Mouse (Mus musculus) liver, embryonic 16.5 days (tissue): ENCODE data around the gene Bptf. TPM values are rescaled to one million over a fixed set of nuclear protein-coding genes. Genes with fewer than 3 reads are reported as not detected.

Experiments
- ATAC-seq: fragments of 200-750 bp; cut with Nextera tagmentation; 2 replicates; pipeline ENCODE4 v1.8.0; 2017; ENCODE audit warnings: low read depth, mild to moderate bottlenecking, moderate number of reproducible peaks, moderate library complexity
- H3K27ac ChIP-seq: fragments of 300-500 bp; sonication (generic); 2 replicates; pipeline ENCODE4 v1.5.1; 2014; ENCODE audit warnings: mild to moderate bottlenecking, low read length
- H3K27me3 ChIP-seq: fragments of 300-500 bp; sonication (generic); 2 replicates; pipeline ENCODE4 v1.6.1; 2014; ENCODE audit warnings: low read depth, low read length, mixed read lengths; ENCODE audit not compliant: control insufficient read depth, insufficient read depth
- H3K36me3 ChIP-seq: fragments of 300-500 bp; sonication (generic); 2 replicates; pipeline ENCODE4 v1.6.1; 2014; ENCODE audit warnings: mild to moderate bottlenecking; ENCODE audit not compliant: control insufficient read depth, insufficient read depth
- H3K4me1 ChIP-seq: fragments of 300-500 bp; sonication (generic); 2 replicates; pipeline ENCODE4 v1.6.1; 2014; ENCODE audit warnings: low read depth, low read length, mixed read lengths; ENCODE audit not compliant: control insufficient read depth
- H3K4me2 ChIP-seq: fragments of 300-500 bp; sonication (generic); 2 replicates; pipeline ENCODE4 v1.6.1; 2014; ENCODE audit warnings: low read depth, low read length, mixed read lengths
- H3K4me3 ChIP-seq: fragments of 300-500 bp; sonication (generic); 2 replicates; pipeline ENCODE4 v1.5.1; 2014; ENCODE audit warnings: low read depth, mild to moderate bottlenecking, low read length
- H3K9ac ChIP-seq: fragments of 300-500 bp; sonication (generic); 2 replicates; pipeline ENCODE4 v1.6.1; 2014; ENCODE audit warnings: low read depth, low read length
- H3K9me3 ChIP-seq: fragments of 300-500 bp; sonication (generic); replicated peaks from 2 replicates; pipeline ENCODE4 v1.6.1; 2016; ENCODE audit warnings: low read length; ENCODE audit not compliant: control insufficient read depth
- WGBS: fragments of 180-500 bp; shearing (Covaris S2); extraction: QIAGEN DNeasy Blood & Tissue Kit; methylation state at CpG from one replicate; pipeline ENCODE4 v1.1.7; 2014; ENCODE audit not compliant: insufficient replicate concordance; 5-methylcytosine and 5-hydroxymethylcytosine counted together
- polyA plus RNA-seq: library from polyadenylated mRNA; unstranded; fragments of >200 nt; fragmentation: Nextera tagmentation; extraction: Ambion mirVana; gene quantifications from 2 replicates; pipeline ENCODE4 v1.2.1, GENCODE M21; 2015

Gene Bptf
- polyA plus RNA-seq, 1 experiment from 2014 or later = 8.0 TPM

GRCm38 (mm10) chr11:107012324-107013017, 119.5 kb downstream of the Bptf start:
- WGBS = under 1% methylated on average over 37 of the region's 37 CpGs
- Histone ChIP-seq H3K36me3 (no peaks in the 10 kb centered on the region), H3K9me3 (no peaks in the 10 kb centered on the region; the same call in 1 of the 2 replicates), H3K27me3 (no peaks in the 10 kb centered on the region), H3K9ac (peak overlapping the region; percentile 83), H3K4me3 (peak overlapping the region; percentile 70), H3K4me2 (peak overlapping the region; percentile 76), H3K27ac (peak overlapping the region; percentile 96), H3K4me1 (peaks cover 12% of the 10 kb centered on the region)
- peak; percentile 93 for ATAC-seq

GRCm38 (mm10) chr11:107011669-107012323, 120.1 kb downstream of the Bptf start:
- no peaks in the 10 kb centered on the region for H3K27me3 ChIP-seq
- 28% methylated on average over 18 of the region's 18 CpGs for WGBS
- ATAC-seq = no peak
- peak overlapping the region; percentile 96 for H3K27ac ChIP-seq
- no peaks in the 10 kb centered on the region; the same call in 1 of the 2 replicates for H3K9me3 ChIP-seq
- H3K4me2 ChIP-seq = peak overlapping the region; percentile 76
- peak overlapping the region; percentile 83 for H3K9ac ChIP-seq
- H3K4me1 ChIP-seq = peaks cover 12% of the 10 kb centered on the region
- H3K36me3 ChIP-seq = no peaks in the 10 kb centered on the region
- H3K4me3 ChIP-seq = peak overlapping the region; percentile 70

- Histone ChIP-seq H3K9ac (no peak overlapping the region), H3K4me1 (peaks cover 12% of the 10 kb centered on the region), H3K4me3 (no peak overlapping the region), H3K9me3 (no peaks in the 10 kb centered on the region; the same call in 1 of the 2 replicates), H3K27ac (peak overlapping the region; percentile 96), H3K36me3 (no peaks in the 10 kb centered on the region), H3K4me2 (peak overlapping the region; percentile 76), H3K27me3 (no peaks in the 10 kb centered on the region)
- WGBS = 70% methylated on average over 7 of the region's 7 CpGs
- ATAC-seq = no peak
Observed at GRCm38 (mm10) chr11:107011171-107011570, 120.8 kb downstream of the Bptf start.

DNA sequence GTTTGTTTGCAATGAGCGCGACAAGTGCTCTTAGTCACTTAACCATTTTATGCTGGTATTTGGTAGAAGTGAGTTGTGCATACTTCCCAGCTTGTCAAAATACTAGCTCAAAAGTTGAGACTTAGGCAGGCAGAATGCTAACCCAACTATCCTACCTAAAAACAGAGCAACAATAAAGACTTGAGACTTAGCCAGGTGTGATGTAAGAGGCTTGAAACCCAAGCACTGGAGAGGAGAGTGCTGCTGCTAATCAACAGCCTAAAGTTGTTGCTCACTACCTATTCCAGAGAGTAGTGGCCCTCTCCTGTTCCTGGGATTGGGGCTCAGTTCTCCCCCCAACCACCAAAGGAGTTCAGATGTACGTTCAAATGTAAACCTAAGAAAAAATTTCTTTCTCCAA, 121.5 kb downstream of the Bptf start:
- no peaks in the 10 kb centered on the region for H3K27me3 ChIP-seq
- no peak overlapping the region for H3K4me3 ChIP-seq
- H3K36me3 ChIP-seq = no peaks in the 10 kb centered on the region
- peaks cover 12% of the 10 kb centered on the region for H3K4me1 ChIP-seq
- no peak overlapping the region for H3K9ac ChIP-seq
- no peaks in the 10 kb centered on the region; the same call in 1 of the 2 replicates for H3K9me3 ChIP-seq
- ATAC-seq = no peak
- H3K27ac ChIP-seq = no peak overlapping the region
- no peak overlapping the region for H3K4me2 ChIP-seq
- 92% methylated on average over 3 of the region's 3 CpGs for WGBS

- Histone ChIP-seq H3K9ac (no peak overlapping the region), H3K27ac (no peak overlapping the region), H3K4me3 (no peak overlapping the region), H3K36me3 (no peaks in the 10 kb centered on the region), H3K4me1 (no peaks in the 10 kb centered on the region), H3K27me3 (no peaks in the 10 kb centered on the region), H3K4me2 (no peak overlapping the region), H3K9me3 (no peaks in the 10 kb centered on the region)
- WGBS = 61% methylated on average over 1 of the region's 1 CpGs
- ATAC-seq = no peak
Observed at GRCm38 (mm10) chr11:107005538-107005937, 126.4 kb downstream of the Bptf start.

DNA sequence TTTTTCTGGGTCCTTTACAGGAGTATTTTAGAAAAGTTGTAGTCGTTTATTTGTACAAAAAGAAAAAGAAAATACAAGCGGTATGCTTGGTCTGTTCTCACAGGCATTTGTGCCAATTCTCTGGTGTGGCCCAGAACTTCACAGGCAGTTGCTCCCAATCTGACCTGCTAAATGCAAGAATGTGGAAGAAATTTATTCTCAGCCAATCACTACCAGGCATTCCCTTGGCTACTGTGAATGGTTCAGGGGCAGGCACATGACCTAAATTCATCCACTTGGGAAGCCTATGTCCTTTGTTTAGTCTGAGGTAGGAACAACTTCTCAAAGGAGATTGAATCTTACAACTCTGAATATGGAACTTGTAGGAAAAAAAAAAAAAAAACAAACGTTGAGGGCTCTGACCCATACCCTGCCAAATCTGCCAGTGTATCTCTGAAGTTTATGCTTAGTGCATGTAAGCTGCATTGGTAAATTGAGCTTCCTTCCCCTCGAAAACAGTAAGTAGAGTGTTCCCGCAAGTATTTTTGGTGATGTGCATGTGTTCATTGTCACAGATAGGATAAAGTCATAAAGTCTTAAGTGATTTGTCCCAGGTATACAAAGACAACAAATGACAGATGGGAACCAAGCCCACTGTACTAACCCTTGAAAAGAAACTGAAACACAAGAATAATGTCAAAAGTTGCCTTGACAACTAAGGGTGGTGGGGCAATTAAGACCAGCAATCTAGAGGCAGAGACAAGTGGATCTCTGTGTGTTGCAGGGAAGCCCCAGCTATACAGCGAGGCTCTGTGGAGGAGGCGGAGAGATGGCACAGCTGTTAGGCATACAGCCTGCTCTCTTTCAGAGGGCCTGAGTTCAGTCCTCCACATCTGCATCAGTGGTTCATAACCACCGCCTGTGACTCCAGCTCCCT, 129.9 kb downstream of the Bptf start:
- ATAC-seq = no peak
- Histone ChIP-seq H3K4me1 (peaks cover 3% of the 10 kb centered on the region), H3K27me3 (no peaks in the 10 kb centered on the region), H3K27ac (no peak overlapping the region), H3K36me3 (peaks cover 2% of the 10 kb centered on the region), H3K4me2 (no peak overlapping the region), H3K9me3 (no peaks in the 10 kb centered on the region), H3K9ac (no peak overlapping the region), H3K4me3 (no peak overlapping the region)
- 53% methylated on average over 7 of the region's 8 CpGs for WGBS

DNA sequence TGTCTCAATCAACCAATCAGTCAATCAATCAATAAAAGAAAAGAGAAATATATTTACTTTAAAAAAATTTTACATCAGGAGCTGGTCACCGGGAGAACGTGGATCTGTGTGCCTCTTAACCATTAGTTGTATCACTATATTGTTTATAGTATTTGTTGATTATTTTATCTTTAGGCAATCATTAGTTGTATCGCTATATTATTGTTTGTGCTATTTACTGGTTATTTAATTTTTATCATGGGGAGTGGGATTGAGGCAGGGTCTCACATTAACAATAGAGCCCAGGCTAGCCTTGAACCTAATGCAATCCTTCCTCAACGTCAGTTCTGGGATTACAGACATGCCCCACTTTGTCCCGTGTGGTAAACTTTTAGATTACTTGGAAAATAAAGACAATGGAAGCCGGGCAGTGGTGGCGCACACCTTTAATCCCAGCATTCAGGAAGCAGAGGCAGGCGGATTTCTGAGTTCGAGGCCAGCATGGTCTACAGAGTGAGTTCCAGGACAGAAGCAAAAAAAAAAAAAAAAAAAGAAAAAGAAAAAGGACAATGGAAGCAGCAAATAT, 131.9 kb downstream of the Bptf start:
- peaks cover 22% of the 10 kb centered on the region for H3K36me3 ChIP-seq
- no peaks in the 10 kb centered on the region for H3K27me3 ChIP-seq
- H3K9me3 ChIP-seq = no peaks in the 10 kb centered on the region
- WGBS = 76% methylated on average over 9 of the region's 9 CpGs
- peak overlapping the region; percentile 55 for H3K4me3 ChIP-seq
- H3K4me1 ChIP-seq = peaks cover 21% of the 10 kb centered on the region
- H3K27ac ChIP-seq = peak overlapping the region; percentile 67; the same call in 1 of the 2 replicates
- peak overlapping the region; percentile 61 for H3K9ac ChIP-seq
- no peak for ATAC-seq
- H3K4me2 ChIP-seq = peak overlapping the region; percentile 80

DNA sequence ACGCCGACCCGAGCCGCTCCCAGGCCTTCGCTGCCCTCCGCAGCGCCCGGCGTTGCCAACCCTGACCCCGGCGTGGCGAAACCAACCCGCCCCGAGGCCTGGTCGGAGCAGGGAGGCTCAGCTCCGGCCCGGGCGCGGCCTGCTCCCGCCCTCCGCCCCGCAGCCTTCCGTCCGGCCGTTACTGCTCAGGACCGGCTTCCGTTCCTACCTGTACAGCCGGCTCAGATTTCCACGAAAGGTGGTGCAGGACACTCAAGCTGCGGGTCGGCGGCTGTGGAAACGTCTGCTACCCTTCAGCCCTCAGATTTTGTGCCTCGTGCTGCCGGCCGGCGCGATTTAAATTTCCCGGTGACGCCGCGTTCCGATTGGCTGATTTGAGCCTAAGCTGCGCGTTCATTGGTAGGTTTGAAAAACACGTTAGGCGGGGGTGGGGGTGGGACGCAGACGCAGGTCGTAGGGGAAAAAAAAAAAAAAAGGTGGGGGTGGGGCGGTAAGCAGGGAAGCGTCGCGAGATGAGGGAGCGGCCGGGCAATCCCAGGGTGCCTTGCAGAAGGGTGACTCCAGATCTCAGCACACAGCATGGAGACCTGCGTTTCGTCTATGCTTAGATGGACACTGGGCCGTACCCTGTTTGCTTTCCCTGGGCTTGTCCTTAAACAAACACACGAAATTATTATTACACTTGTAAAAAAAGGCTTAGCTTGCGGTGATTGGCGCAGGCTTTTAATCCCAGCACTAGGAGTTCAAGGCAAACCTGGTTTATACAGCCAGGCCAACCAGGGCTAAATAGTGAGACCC, 132.6 kb downstream of the Bptf start, which contains the start of gene Kpna2:
Gene Kpna2 (minus strand): TSS at position 391 of the 798 bp plus-strand sequence.
- H3K27ac ChIP-seq = peak within 1 kb of the TSS; percentile 93
- H3K4me1 ChIP-seq = peaks cover 28% of the 10 kb centered on the region
- peak within 1 kb of the TSS; percentile 98 for H3K9ac ChIP-seq
- ATAC-seq = peak; percentile 90
- H3K4me2 ChIP-seq = peak within 1 kb of the TSS; percentile 80
- WGBS = under 1% methylated on average over 62 of the region's 62 CpGs
- H3K27me3 ChIP-seq = no peaks in the 10 kb centered on the region
- H3K4me3 ChIP-seq = peak within 1 kb of the TSS; percentile 96
- peaks cover 28% of the 10 kb centered on the region for H3K36me3 ChIP-seq
- H3K9me3 ChIP-seq = no peaks in the 10 kb centered on the region
